Mouse (Mus musculus) testis, adult 2 months (tissue): ENCODE measurements around the gene Il17ra.

Experiments
- CTCF ChIP-seq: fragments of 200-500 bp; IDR thresholded peaks from 2 replicates; pipeline ENCODE4 v1.5.1; 2012; ENCODE audit warnings: low read depth, mild to moderate bottlenecking, inconsistent platforms, low read length, moderate library complexity; ENCODE audit not compliant: control insufficient read depth, insufficient read depth, insufficient replicate concordance
- POLR2A ChIP-seq: fragments of 200-500 bp; IDR thresholded peaks from 2 replicates; pipeline ENCODE4 v1.6.1; 2012; ENCODE audit warnings: low read depth, mild to moderate bottlenecking, inconsistent platforms, low read length, moderate library complexity; ENCODE audit not compliant: control insufficient read depth

DNA sequence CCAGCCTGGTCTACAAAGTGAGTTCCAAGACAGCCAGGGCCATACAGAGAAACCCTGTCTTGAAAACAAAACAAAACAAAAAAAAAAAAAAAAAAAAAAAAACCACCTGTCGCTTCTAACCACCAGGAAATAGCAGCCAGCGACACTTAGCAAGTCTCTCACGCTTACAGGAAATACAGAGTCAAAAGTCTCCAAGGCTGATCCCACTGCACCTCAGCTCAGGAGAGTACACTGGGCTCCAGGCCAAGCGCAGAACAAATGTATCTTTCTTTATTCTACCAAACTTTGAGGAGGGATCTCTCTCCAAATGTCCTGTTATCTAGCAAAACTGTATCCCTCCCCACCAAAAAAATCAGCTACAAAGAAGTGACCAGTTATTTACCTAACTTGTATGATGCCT lies 66.1 kb downstream of the Il17ra start:
- TF ChIP-seq CTCF = no peak
- TF ChIP-seq POLR2A = no peak
